Mouse (Mus musculus): Measurements from ENCODE around the gene Mical2. TPM values are rescaled to one million over a fixed set of nuclear protein-coding genes. Genes with fewer than 3 reads are reported as not detected.

Mical2 gene
- total and polyA plus RNA-seq, 3 experiments: not detected

GRCm38 (mm10) chr7:112252065-112252464 lies 26.4 kb downstream of the Mical2 start:
- in situ Hi-C loops (cut with MboI; ENCODE audit: low pct_ligation_motif_present, low pct_unique_long_range_greater_than_20kb, low sequenced_read_pairs): no loop called here
- H3K36me3 ChIP-seq (replicated peaks in 1 of 2; ENCODE audit: control insufficient read depth in 1 of 2, insufficient read depth in 1 of 2, low read length in 1 of 2): no peaks in the 10 kb centered on the region
- dilution Hi-C loops (cut with MboI; ENCODE audit: extremely low pct_ligation_motif_present, extremely low pct_unique_long_range_greater_than_20kb, low sequenced_read_pairs): no loop called here
- H3K27ac ChIP-seq (ENCODE audit: insufficient read depth, low read depth): no peak overlapping the region
- H3K27me3 ChIP-seq (replicated peaks): peaks cover 90% of the 10 kb centered on the region
- H3K9ac ChIP-seq (ENCODE audit: insufficient read depth, low read depth): no peak overlapping the region
- no peaks in the 10 kb centered on the region for H3K9me3 ChIP-seq (replicated peaks; ENCODE audit: low read length)
- H3K4me1 ChIP-seq (ENCODE audit: control insufficient read depth in 1 of 2, insufficient read depth in 2 of 2): peaks cover 8 to 15% of the 10 kb centered on the region in 2 experiments
- H3K79me2 ChIP-seq (replicated peaks; ENCODE audit: control insufficient read depth, extremely low read depth, insufficient read depth, poor library complexity, severe bottlenecking): no peaks in the 10 kb centered on the region
- H3K4me2 ChIP-seq (ENCODE audit: insufficient read depth, low read depth, poor library complexity, severe bottlenecking): no peak overlapping the region
- TF ChIP-seq HCFC1 (IDR thresholded peaks at IDR 0.05; ENCODE audit: low read depth, low read length) (no peak), MAFK (IDR thresholded peaks at IDR 0.05; ENCODE audit: insufficient replicate concordance, low read length) (peak; percentile 76; the same call in 1 of the 2 replicates)
- no peak for DNase-seq (ENCODE audit: extremely low read depth)
- no peak overlapping the region for H3K4me3 ChIP-seq (replicated peaks in 1 of 3; ENCODE audit: low read depth in 2 of 3, low read length in 2 of 3, poor library complexity in 1 of 3)

- no peak for TF ChIP-seq BHLHE40 (IDR thresholded peaks at IDR 0.05; ENCODE audit: low read depth, low read length)
- TF ChIP-seq EP300 (IDR thresholded peaks at IDR 0.05; ENCODE audit: low read length): no peak
- no peak for TF ChIP-seq RCOR1 (conservative IDR thresholded peaks at IDR 0.05; ENCODE audit: low read depth, low read length)
- TF ChIP-seq GABPA (IDR thresholded peaks at IDR 0.05; ENCODE audit: insufficient replicate concordance, low read depth, low read length): no peak
- TF ChIP-seq TBP (conservative IDR thresholded peaks at IDR 0.05; ENCODE audit: low read depth, low read length): no peak
- no peak for TF ChIP-seq ZC3H11A (IDR thresholded peaks at IDR 0.05; ENCODE audit: low read depth, low read length)
- TF ChIP-seq MXI1 (IDR thresholded peaks at IDR 0.05; ENCODE audit: low read depth, low read length): no peak
- no peak for TF ChIP-seq USF2 (conservative IDR thresholded peaks at IDR 0.05; ENCODE audit: low read depth, low read length)
- peaks cover 94% of the 10 kb centered on the region for H3K27me3 ChIP-seq (replicated peaks)
- no peak overlapping the region for H3K4me3 ChIP-seq (replicated peaks in 1 of 3; ENCODE audit: low read depth in 2 of 3, low read length in 2 of 3, poor library complexity in 1 of 3)
- no peaks in the 10 kb centered on the region for H3K4me1 ChIP-seq (ENCODE audit: control insufficient read depth in 1 of 2, insufficient read depth in 2 of 2)
- no peaks in the 10 kb centered on the region for H3K9me3 ChIP-seq (replicated peaks; ENCODE audit: low read length)
- no peak overlapping the region for H3K4me2 ChIP-seq (ENCODE audit: insufficient read depth, low read depth, poor library complexity, severe bottlenecking)
- no peak for DNase-seq (ENCODE audit: extremely low read depth)
- dilution Hi-C loops (cut with MboI; ENCODE audit: extremely low pct_ligation_motif_present, extremely low pct_unique_long_range_greater_than_20kb, low sequenced_read_pairs) (no loop called here), in situ Hi-C loops (cut with MboI; ENCODE audit: low pct_ligation_motif_present, low pct_unique_long_range_greater_than_20kb, low sequenced_read_pairs) (no loop called here)
- H3K79me2 ChIP-seq (replicated peaks; ENCODE audit: control insufficient read depth, extremely low read depth, insufficient read depth, poor library complexity, severe bottlenecking): no peaks in the 10 kb centered on the region
- no peaks in the 10 kb centered on the region for H3K36me3 ChIP-seq (replicated peaks in 1 of 2; ENCODE audit: control insufficient read depth in 1 of 2, insufficient read depth in 1 of 2, low read length in 1 of 2)
- H3K9ac ChIP-seq (ENCODE audit: insufficient read depth, low read depth): no peak overlapping the region
- no peak overlapping the region for H3K27ac ChIP-seq (ENCODE audit: insufficient read depth, low read depth)
These were observed 28.6 kb downstream of the Mical2 start for GRCm38 (mm10) chr7:112254233-112254632.

GRCm38 (mm10) chr7:112255248-112255866 lies 29.7 kb downstream of the Mical2 start:
- dilution Hi-C loops (cut with MboI; ENCODE audit: extremely low pct_ligation_motif_present, extremely low pct_unique_long_range_greater_than_20kb, low sequenced_read_pairs): no loop called here
- no peak overlapping the region for H3K4me3 ChIP-seq (replicated peaks in 1 of 3; ENCODE audit: low read depth in 2 of 3, low read length in 2 of 3, poor library complexity in 1 of 3)
- peaks cover 91% of the 10 kb centered on the region for H3K27me3 ChIP-seq (replicated peaks)
- no peak overlapping the region for H3K9ac ChIP-seq (ENCODE audit: insufficient read depth, low read depth)
- no peaks in the 10 kb centered on the region for H3K36me3 ChIP-seq (replicated peaks in 1 of 2; ENCODE audit: control insufficient read depth in 1 of 2, insufficient read depth in 1 of 2, low read length in 1 of 2)
- TF ChIP-seq CHD1 (IDR thresholded peaks at IDR 0.05; ENCODE audit: low read depth, low read length): no peak
- no peak for TF ChIP-seq KAT2A (IDR thresholded peaks at IDR 0.05; ENCODE audit: insufficient replicate concordance, low read length)
- TF ChIP-seq ELF1 (IDR thresholded peaks at IDR 0.05; ENCODE audit: low read depth, low read length): no peak
- no peak for TF ChIP-seq CTCF (conservative IDR thresholded peaks at IDR 0.05 in 1 of 2, IDR thresholded peaks at IDR 0.05 in 1 of 2; ENCODE audit: low read depth in 2 of 2, low read length in 2 of 2)
- TF ChIP-seq USF2 (conservative IDR thresholded peaks at IDR 0.05; ENCODE audit: low read depth, low read length): no peak
- TF ChIP-seq MYC (IDR thresholded peaks at IDR 0.05; ENCODE audit: low read depth, low read length): no peak
- no peak for TF ChIP-seq SIN3A (IDR thresholded peaks at IDR 0.05; ENCODE audit: low read length)
- no peak for TF ChIP-seq ZC3H11A (IDR thresholded peaks at IDR 0.05; ENCODE audit: low read depth, low read length)
- TF ChIP-seq RAD21 (IDR thresholded peaks at IDR 0.05; ENCODE audit: low read depth, low read length): no peak
- no peak for TF ChIP-seq MAFK (IDR thresholded peaks at IDR 0.05; ENCODE audit: insufficient replicate concordance, low read length)
- no peak for TF ChIP-seq EP300 (IDR thresholded peaks at IDR 0.05; ENCODE audit: low read length)
- no peak for TF ChIP-seq SMC3 (IDR thresholded peaks at IDR 0.05; ENCODE audit: low read depth, low read length)
- no peak for TF ChIP-seq UBTF (IDR thresholded peaks at IDR 0.05; ENCODE audit: low read depth, low read length)
- TF ChIP-seq JUN (IDR thresholded peaks at IDR 0.05; ENCODE audit: insufficient read depth, low read depth, low read length): no peak
- TF ChIP-seq RCOR1 (conservative IDR thresholded peaks at IDR 0.05; ENCODE audit: low read depth, low read length): no peak
- TF ChIP-seq TCF12 (IDR thresholded peaks at IDR 0.05; ENCODE audit: low read depth, low read length): no peak
- no peak for TF ChIP-seq JUND (conservative IDR thresholded peaks at IDR 0.05; ENCODE audit: low read depth, low read length)
- no peak for TF ChIP-seq HCFC1 (IDR thresholded peaks at IDR 0.05; ENCODE audit: low read depth, low read length)
- no peak for TF ChIP-seq ETS1 (conservative IDR thresholded peaks at IDR 0.05; ENCODE audit: low read depth, low read length)
- in situ Hi-C loops (cut with MboI; ENCODE audit: low pct_ligation_motif_present, low pct_unique_long_range_greater_than_20kb, low sequenced_read_pairs): no loop called here
- H3K27ac ChIP-seq (ENCODE audit: insufficient read depth, low read depth): no peak overlapping the region
- no peak for DNase-seq (ENCODE audit: extremely low read depth)
- no peak overlapping the region for H3K4me2 ChIP-seq (ENCODE audit: insufficient read depth, low read depth, poor library complexity, severe bottlenecking)
- no peaks in the 10 kb centered on the region for H3K9me3 ChIP-seq (replicated peaks; ENCODE audit: low read length)
- no peaks in the 10 kb centered on the region for H3K4me1 ChIP-seq (ENCODE audit: control insufficient read depth in 1 of 2, insufficient read depth in 2 of 2)
- H3K79me2 ChIP-seq (replicated peaks; ENCODE audit: control insufficient read depth, extremely low read depth, insufficient read depth, poor library complexity, severe bottlenecking): no peaks in the 10 kb centered on the region

All from CH12.LX (cell line).